Mouse (Mus musculus): Measurements from ENCODE around the gene Ppp3r1. TPM values are rescaled to one million over a fixed set of nuclear protein-coding genes. Genes with fewer than 3 reads are reported as not detected.

Gene Ppp3r1
- polyA plus RNA-seq (2014; fragmentation: Illumina TruSeq; extraction: RNeasy Lipid Tissue Mini Kit (QIAGEN cat#74804); ENCODE audit: low replicate concordance) = 282 TPM

GRCm38 (mm10) chr11:17158858-17159737 lies at the start of gene Ppp3r1:
TSS of gene Ppp3r1 (plus strand) at chr11:17159263.

DNA sequence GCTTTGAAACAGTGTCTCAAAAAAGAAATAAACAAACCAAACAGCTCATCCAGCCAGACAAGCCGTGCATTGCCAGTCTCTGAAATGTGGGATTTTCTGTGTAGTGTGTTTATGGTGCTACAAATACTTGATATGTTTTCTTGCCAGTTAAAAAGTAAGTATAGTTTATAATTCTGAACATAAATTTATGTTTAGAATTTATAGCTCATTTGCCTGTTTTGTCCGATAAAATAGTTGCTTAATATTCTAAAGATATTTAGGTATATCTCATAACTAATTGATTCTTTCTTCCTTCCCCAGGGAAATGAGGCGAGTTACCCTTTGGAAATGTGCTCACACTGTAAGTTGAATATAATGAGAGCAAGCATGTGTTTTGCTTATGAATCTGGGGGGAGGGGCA lies 22.7 kb downstream of the Ppp3r1 start, which contains the start of gene Wdr92:
Gene Wdr92 (plus strand): TSS at position 301 of the 400 bp plus-strand sequence.

DNA sequence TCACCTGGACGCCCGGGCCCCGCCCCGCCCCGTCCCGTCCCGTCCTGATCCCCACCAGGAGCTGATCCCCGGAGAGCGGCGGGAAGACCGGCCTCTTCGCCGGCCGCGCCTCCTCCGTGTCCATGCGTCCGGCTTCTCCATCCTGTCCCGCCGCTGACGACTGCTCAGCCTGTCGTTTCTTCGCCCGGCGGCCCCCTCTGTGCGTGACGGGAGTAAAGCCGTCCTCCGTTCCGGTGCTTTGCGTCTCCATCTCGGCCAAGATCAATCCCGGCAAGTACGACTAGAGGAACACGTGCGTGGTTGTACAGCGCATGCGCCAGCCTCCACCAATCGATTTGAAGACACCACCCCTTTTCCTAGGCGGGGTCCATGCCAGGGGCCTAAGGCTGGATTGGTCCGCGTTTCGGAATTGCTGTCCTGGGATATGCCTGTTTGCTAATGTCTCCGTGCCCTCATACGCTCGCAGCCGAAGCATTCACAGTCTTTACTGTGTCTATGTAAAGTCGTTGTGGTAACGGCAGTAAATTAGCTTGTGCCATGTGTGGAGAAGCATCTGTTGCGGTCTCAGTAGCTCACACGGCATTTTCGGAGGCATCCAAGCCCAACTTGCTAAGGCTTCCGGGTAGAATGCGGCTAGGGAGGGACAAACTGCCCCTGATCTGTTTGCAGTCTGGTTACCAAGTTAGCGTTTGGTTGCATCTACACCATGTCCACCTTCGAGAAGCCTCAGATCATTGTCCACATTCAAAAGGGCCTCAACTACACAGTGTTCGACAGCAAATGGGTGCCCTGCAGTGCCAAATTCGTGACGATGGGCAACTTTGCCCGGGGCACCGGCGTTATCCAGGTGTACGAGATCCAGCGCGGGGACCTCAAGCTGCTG lies 52.4 kb downstream of the Ppp3r1 start, which contains the start of gene Pno1:
Gene Pno1 (minus strand): TSS at position 311 of the 883 bp plus-strand sequence.

Other genes with a start within 250 kb of the Ppp3r1 start
- 9.1 TPM for gene Fbxo48, start 207.9 kb upstream of the Ppp3r1 start, polyA plus RNA-seq (2014; fragmentation: Illumina TruSeq; extraction: RNeasy Lipid Tissue Mini Kit (QIAGEN cat#74804); ENCODE audit: low replicate concordance)
- 3.3 TPM for gene Cnrip1, start 107.7 kb upstream of the Ppp3r1 start, polyA plus RNA-seq (2014; fragmentation: Illumina TruSeq; extraction: RNeasy Lipid Tissue Mini Kit (QIAGEN cat#74804); ENCODE audit: low replicate concordance)
- gene Plek, start 106.9 kb upstream of the Ppp3r1 start, polyA plus RNA-seq (2014; fragmentation: Illumina TruSeq; extraction: RNeasy Lipid Tissue Mini Kit (QIAGEN cat#74804); ENCODE audit: low replicate concordance) = 21.1 TPM
- 13.6 TPM for gene Wdr92, start 22.8 kb downstream of the Ppp3r1 start, polyA plus RNA-seq (2014; fragmentation: Illumina TruSeq; extraction: RNeasy Lipid Tissue Mini Kit (QIAGEN cat#74804); ENCODE audit: low replicate concordance)
- 65.1 TPM for gene Pno1, start 52.3 kb downstream of the Ppp3r1 start, polyA plus RNA-seq (2014; fragmentation: Illumina TruSeq; extraction: RNeasy Lipid Tissue Mini Kit (QIAGEN cat#74804); ENCODE audit: low replicate concordance)
- 127 TPM for gene C1d, start 98.3 kb downstream of the Ppp3r1 start, polyA plus RNA-seq (2014; fragmentation: Illumina TruSeq; extraction: RNeasy Lipid Tissue Mini Kit (QIAGEN cat#74804); ENCODE audit: low replicate concordance)

Data from small intestine, adult 10 weeks (tissue).